Comparison of ENCODE assay signal across 13 mouse cellular contexts in the genomic region with DNA sequence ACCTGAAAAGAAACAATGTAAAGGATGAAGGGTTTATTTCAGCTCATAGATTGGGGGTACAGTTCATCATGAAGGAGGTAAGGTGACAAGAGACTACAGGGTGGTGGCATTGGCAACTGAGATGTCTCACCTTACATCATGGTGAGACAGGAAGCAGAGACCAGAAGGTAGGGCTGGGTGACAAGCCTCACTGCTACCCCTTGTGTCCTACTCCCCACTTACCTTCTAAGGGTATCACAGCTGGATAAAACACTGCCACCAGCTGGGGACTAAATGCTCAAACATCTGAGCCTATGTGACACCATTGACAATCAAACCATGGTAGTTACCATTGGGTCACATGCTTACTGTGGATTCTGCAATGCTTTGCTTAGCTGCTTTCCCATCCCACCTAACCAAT.
"Had no signal": no experiment of that assay in that cellular context is flagged by ENCODE, and none has a peak within 500 bp of the region (broad histone marks: within the 10 kb centered on the region; RNA-seq: fewer than 3 reads in every experiment).

No protein-coding gene starts in this region.

- H3K27ac ChIP-seq: kidney, postnatal 0 days; layer of hippocampus, adult 2 months; limb, embryonic 13.5 days; liver, embryonic 15.5 days; midbrain, embryonic 13.5 days; neural tube, embryonic 12.5 days had no signal

- DNase-seq: kidney, adult 11 months; kidney, adult 9 months; kidney, postnatal 4 days; left cerebral cortex, postnatal 4 days; lung, adult 2 months; lung, postnatal 36 days had no signal

- H3K36me3 ChIP-seq: limb, embryonic 13.5 days; liver, embryonic 15.5 days; midbrain, embryonic 13.5 days; neural tube, embryonic 12.5 days had no signal

- H3K4me1 ChIP-seq: liver, embryonic 15.5 days; midbrain, embryonic 13.5 days; neural tube, embryonic 12.5 days had no signal

- H3K4me3 ChIP-seq: layer of hippocampus, adult 2 months; limb, embryonic 13.5 days; liver, embryonic 15.5 days; midbrain, embryonic 13.5 days; myocyte; neural tube, embryonic 12.5 days had no signal

- H3K27me3 ChIP-seq: liver, embryonic 15.5 days; midbrain, embryonic 13.5 days; neural tube, embryonic 12.5 days had no signal
